Mouse (Mus musculus) forebrain, embryonic 10.5 days (tissue): ENCODE measurements at regions not wholly inside any gene's neighbourhood (a gene's known extent, or its start where the extent isn't known, plus 50 kb on each side); places are given as distances from the start of the nearest gene placed in this dataset.

Experiments used
- DNase-seq: peaks from one replicate; pipeline ENCODE4 v3.0.0-alpha.2; 2017; ENCODE audit warnings: low spot score; ENCODE audit errors: extremely low spot score
- H3K27ac ChIP-seq: fragments of 300-500 bp; sonication (generic); 2 replicates; pipeline ENCODE4 v1.5.1; 2016; ENCODE audit warnings: mild to moderate bottlenecking
- H3K27me3 ChIP-seq: fragments of 300-500 bp; sonication (generic); 2 replicates; pipeline ENCODE4 v1.6.1; 2016; ENCODE audit warnings: mild to moderate bottlenecking; ENCODE audit not compliant: poor library complexity, severe bottlenecking
- H3K36me3 ChIP-seq: fragments of 300-500 bp; sonication (generic); replicated peaks from 2 replicates; pipeline ENCODE4 v1.6.1; 2016; ENCODE audit warnings: mild to moderate bottlenecking, moderate library complexity
- H3K4me1 ChIP-seq: fragments of 300-500 bp; sonication (generic); 2 replicates; pipeline ENCODE4 v1.6.1; 2016
- H3K4me3 ChIP-seq: fragments of 300-500 bp; sonication (generic); 2 replicates; pipeline ENCODE4 v1.5.1; 2016; ENCODE audit warnings: mild to moderate bottlenecking, moderate library complexity
- H3K9me3 ChIP-seq: fragments of 300-500 bp; sonication (generic); 2 replicates; pipeline ENCODE4 v1.6.1; 2016; ENCODE audit warnings: mild to moderate bottlenecking, moderate library complexity
- WGBS: fragments of 180-500 bp; shearing (Covaris S2); methylation state at CpG from one replicate; pipeline ENCODE4 v1.1.7; 2016; 5-methylcytosine and 5-hydroxymethylcytosine counted together

DNA sequence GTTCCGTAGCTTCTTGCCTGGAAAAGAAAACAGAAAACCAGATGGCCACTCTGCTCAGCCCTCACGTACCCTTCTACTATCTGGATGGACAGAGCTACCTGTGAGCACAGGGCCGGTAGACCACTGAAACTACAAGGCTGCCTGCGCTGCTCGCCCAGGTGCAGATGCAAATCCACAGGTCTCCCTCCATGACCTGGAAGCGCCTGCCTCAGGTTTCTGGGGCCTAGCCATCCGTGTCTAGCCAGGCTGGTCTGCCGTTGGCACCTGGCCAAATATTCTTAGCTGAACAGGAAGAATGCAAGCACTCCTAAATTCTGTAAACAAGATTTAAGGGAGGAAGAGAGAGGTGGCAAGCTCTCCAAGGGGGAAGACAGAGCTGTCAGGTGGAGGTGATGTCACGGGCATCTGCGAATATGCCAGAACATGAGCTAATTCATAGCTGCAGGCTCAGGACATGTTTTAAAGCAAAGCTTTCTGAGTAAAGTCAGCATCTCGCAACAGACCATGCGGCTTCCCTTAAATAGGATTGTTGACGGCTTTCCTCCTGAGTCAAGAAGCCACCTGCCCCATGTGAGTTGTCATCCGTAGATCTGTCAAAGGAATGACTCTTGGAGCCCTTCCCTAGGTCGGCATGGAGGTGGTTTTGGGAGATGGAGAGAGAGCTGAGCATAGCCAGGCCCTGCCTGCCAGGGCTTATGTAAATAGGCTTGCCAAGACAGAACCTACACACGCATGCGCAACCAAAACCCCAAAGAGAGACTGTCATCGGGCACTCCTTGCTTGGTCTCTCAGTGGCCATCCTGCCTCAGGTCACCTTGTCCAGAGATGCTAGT, 76.8 kb upstream of the Synm start:
- Histone ChIP-seq H3K36me3 (no peaks in the 10 kb centered on the region), H3K27me3 (no peaks in the 10 kb centered on the region), H3K4me3 (no peak overlapping the region), H3K4me1 (no peaks in the 10 kb centered on the region), H3K9me3 (peaks cover 3% of the 10 kb centered on the region; the same call in 1 of the 2 replicates), H3K27ac (no peak overlapping the region)
- WGBS = 91% methylated on average over 18 of the region's 18 CpGs
- DNase-seq = no peak

DNA sequence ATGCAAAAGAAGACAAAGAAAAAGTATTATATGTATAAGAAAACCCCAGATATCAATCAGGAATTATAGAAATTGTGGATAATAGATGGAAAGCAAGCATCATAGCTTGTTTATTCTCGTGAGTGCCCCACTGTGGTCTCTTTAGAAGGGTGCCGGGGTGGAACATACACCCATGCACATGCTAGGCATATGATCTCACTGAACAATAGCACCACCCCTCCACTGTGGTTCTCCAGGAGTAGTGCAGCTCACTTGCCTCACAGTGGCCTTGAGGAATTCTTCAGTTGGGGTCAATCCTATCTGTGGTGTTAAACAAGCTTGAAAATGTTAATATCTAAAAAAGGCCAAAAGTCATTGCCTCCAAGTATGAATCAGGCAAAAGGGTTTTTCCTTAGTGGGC, 72.2 kb upstream of the Synm start:
- no peaks in the 10 kb centered on the region for H3K27me3 ChIP-seq
- no peaks in the 10 kb centered on the region for H3K36me3 ChIP-seq
- H3K4me1 ChIP-seq = peaks cover 12% of the 10 kb centered on the region
- no peak overlapping the region for H3K27ac ChIP-seq
- no peak for DNase-seq
- no peak overlapping the region for H3K4me3 ChIP-seq
- 81% methylated on average over 2 of the region's 2 CpGs for WGBS
- peaks cover 3% of the 10 kb centered on the region; the same call in 1 of the 2 replicates for H3K9me3 ChIP-seq

GRCm38 (mm10) chr7:67827386-67827785, 67.8 kb upstream of the Synm start:
- 53% methylated on average over 12 of the region's 12 CpGs for WGBS
- H3K4me1 ChIP-seq = peaks cover 25% of the 10 kb centered on the region
- no peak overlapping the region for H3K4me3 ChIP-seq
- H3K36me3 ChIP-seq = no peaks in the 10 kb centered on the region
- no peak overlapping the region for H3K27ac ChIP-seq
- DNase-seq = no peak
- no peaks in the 10 kb centered on the region for H3K27me3 ChIP-seq
- no peaks in the 10 kb centered on the region for H3K9me3 ChIP-seq

DNA sequence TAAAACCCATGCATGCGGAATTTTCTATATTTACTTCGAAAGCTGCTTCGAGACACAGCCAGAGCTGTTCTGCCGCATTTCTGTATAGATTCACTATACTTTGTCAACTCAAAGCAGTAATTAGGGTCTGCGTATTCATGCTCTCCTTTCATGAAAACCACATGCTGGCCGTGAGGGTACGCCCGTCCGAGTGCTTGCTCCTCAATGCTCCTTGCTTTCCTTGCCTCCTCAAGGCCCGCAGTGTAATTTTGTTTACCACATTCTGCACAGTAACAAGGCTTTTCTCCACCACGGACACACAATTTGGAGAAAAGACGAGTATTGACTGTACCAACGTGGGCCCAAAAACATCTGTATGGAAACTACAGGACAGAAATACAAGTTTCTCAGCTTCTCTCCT, 67.4 kb upstream of the Synm start:
- WGBS = 76% methylated on average over 13 of the region's 13 CpGs
- no peaks in the 10 kb centered on the region for H3K36me3 ChIP-seq
- no peak for DNase-seq
- no peaks in the 10 kb centered on the region for H3K27me3 ChIP-seq
- H3K9me3 ChIP-seq = no peaks in the 10 kb centered on the region
- H3K4me3 ChIP-seq = no peak overlapping the region
- H3K27ac ChIP-seq = no peak overlapping the region
- peaks cover 25% of the 10 kb centered on the region for H3K4me1 ChIP-seq

DNA sequence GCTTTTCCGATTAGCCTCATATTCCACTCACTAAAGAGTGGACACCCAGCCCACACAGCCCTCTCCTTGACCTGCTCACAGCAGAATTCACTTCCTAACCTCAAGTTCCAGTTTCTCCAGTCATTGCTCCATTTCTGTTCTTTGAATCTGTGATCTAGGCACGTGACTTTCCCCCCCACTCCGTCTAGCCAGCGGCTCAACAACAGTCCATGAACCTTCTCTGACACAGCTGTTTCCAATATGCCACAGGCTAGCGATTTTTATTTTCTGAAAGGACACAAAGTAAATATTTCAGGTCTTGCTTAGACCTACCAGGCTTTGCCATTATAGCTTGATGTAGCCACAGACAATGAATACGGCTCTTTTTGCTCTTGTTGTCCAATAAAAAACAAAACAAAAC, 66.8 kb upstream of the Synm start:
- DNase-seq = no peak
- no peak overlapping the region for H3K27ac ChIP-seq
- H3K9me3 ChIP-seq = no peaks in the 10 kb centered on the region
- WGBS = 77% methylated on average over 6 of the region's 6 CpGs
- H3K36me3 ChIP-seq = no peaks in the 10 kb centered on the region
- H3K4me3 ChIP-seq = no peak overlapping the region
- no peaks in the 10 kb centered on the region for H3K27me3 ChIP-seq
- H3K4me1 ChIP-seq = peaks cover 25% of the 10 kb centered on the region

- Histone ChIP-seq H3K9me3 (no peaks in the 10 kb centered on the region), H3K36me3 (no peaks in the 10 kb centered on the region), H3K4me1 (peaks cover 25% of the 10 kb centered on the region), H3K27ac (no peak overlapping the region), H3K4me3 (no peak overlapping the region), H3K27me3 (no peaks in the 10 kb centered on the region)
- no peak for DNase-seq
- WGBS = 85% methylated on average over 7 of the region's 7 CpGs
Observed at GRCm38 (mm10) chr7:67825636-67826280, 66.2 kb upstream of the Synm start.

- DNase-seq = no peak
- H3K27ac ChIP-seq = no peak overlapping the region
- H3K4me3 ChIP-seq = no peak overlapping the region
- H3K9me3 ChIP-seq = no peaks in the 10 kb centered on the region
- no peaks in the 10 kb centered on the region for H3K36me3 ChIP-seq
- 55% methylated on average over 8 of the region's 8 CpGs for WGBS
- peaks cover 25% of the 10 kb centered on the region for H3K4me1 ChIP-seq
- H3K27me3 ChIP-seq = no peaks in the 10 kb centered on the region
Observed at GRCm38 (mm10) chr7:67823943-67824645, 64.6 kb upstream of the Synm start.

DNA sequence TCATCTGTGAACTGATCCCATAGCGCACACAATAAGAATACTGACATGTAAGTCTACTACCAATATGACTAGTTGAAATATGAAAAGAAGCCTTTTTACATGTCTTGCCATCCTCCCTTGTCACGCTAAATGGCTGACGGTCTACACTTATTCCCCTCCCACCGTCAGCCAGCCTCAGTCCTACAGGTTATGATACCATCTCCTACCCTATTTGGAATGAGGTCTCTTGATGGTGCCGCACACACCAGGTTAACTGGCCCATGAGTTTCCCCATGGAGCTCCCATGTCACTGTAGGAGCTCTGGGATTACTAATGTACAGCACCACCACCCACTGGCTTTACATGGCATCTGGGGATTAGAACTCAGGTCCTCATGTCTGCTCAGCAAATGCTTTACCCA, 60.0 kb upstream of the Synm start:
- H3K9me3 ChIP-seq = no peaks in the 10 kb centered on the region
- no peaks in the 10 kb centered on the region for H3K4me1 ChIP-seq
- no peak for DNase-seq
- no peak overlapping the region for H3K4me3 ChIP-seq
- no peak overlapping the region for H3K27ac ChIP-seq
- no peaks in the 10 kb centered on the region for H3K36me3 ChIP-seq
- no peaks in the 10 kb centered on the region for H3K27me3 ChIP-seq
- 94% methylated on average over 5 of the region's 5 CpGs for WGBS

- Histone ChIP-seq H3K4me3 (no peak overlapping the region), H3K27me3 (no peaks in the 10 kb centered on the region), H3K4me1 (no peaks in the 10 kb centered on the region), H3K36me3 (no peaks in the 10 kb centered on the region), H3K27ac (no peak overlapping the region), H3K9me3 (no peaks in the 10 kb centered on the region)
- WGBS = 90% methylated on average over 6 of the region's 6 CpGs
- DNase-seq = no peak
Observed at GRCm38 (mm10) chr7:67817556-67817955, 58.0 kb upstream of the Synm start.

- no peak overlapping the region for H3K27ac ChIP-seq
- H3K9me3 ChIP-seq = no peaks in the 10 kb centered on the region
- no peaks in the 10 kb centered on the region for H3K36me3 ChIP-seq
- no peak overlapping the region for H3K4me3 ChIP-seq
- H3K27me3 ChIP-seq = no peaks in the 10 kb centered on the region
- DNase-seq = no peak
- H3K4me1 ChIP-seq = no peaks in the 10 kb centered on the region
- 83% methylated on average over 9 of the region's 9 CpGs for WGBS
Observed at GRCm38 (mm10) chr7:67814861-67815260, 55.3 kb upstream of the Synm start.
